Mouse (Mus musculus) liver, embryonic 14.5 days (tissue): ENCODE results near the gene Slc1a1. TPM values are rescaled to one million over a fixed set of nuclear protein-coding genes. Genes with fewer than 3 reads are reported as not detected.

Experiments used
- ATAC-seq: fragments of 200-750 bp; cut with Nextera tagmentation; 2 replicates; pipeline ENCODE4 v1.8.0; 2017; ENCODE audit warnings: moderate number of reproducible peaks, mild to moderate bottlenecking, moderate library complexity; ENCODE audit not compliant: insufficient read depth
- DNase-seq, 3 experiments: peaks; one replicate each; pipeline ENCODE4 v3.0.0-alpha.2; 2012 to 2013; ENCODE audit warnings: low read depth in 3 of 3, low spot score in 3 of 3
- H3K27ac ChIP-seq: fragments of 300-500 bp; sonication (generic); 2 replicates; pipeline ENCODE4 v1.5.1; 2014; ENCODE audit warnings: moderate library complexity, mild to moderate bottlenecking, control low read depth, inconsistent platforms
- H3K27me3 ChIP-seq: fragments of 300-500 bp; sonication (generic); 2 replicates; pipeline ENCODE4 v1.6.1; 2014; ENCODE audit warnings: mild to moderate bottlenecking, low read length, moderate library complexity; ENCODE audit not compliant: control insufficient read depth, insufficient read depth
- H3K36me3 ChIP-seq: fragments of 300-500 bp; sonication (generic); replicated peaks from 2 replicates; pipeline ENCODE4 v1.6.1; 2014; ENCODE audit warnings: low read depth; ENCODE audit not compliant: control insufficient read depth, insufficient read depth
- H3K4me1 ChIP-seq, 2 experiments: fragments of 200-500 bp in 1 of 2; fragments of 300-500 bp in 1 of 2; sonication (generic) in 1 of 2; replicated peaks; 2 replicates each; pipeline ENCODE4 v1.6.1; 2012 to 2014; ENCODE audit warnings: antibody characterized with exemption in 1 of 2, inconsistent platforms in 1 of 2, low read length in 1 of 2; ENCODE audit not compliant: control insufficient read depth in 2 of 2, insufficient read depth in 2 of 2
- H3K4me2 ChIP-seq: fragments of 300-500 bp; sonication (generic); 2 replicates; pipeline ENCODE4 v1.6.1; 2014; ENCODE audit warnings: low read depth, mild to moderate bottlenecking, control low read depth, moderate library complexity
- H3K4me3 ChIP-seq, 2 experiments: fragments of 200-500 bp in 1 of 2; fragments of 300-500 bp in 1 of 2; sonication (generic) in 1 of 2; 2 replicates each; pipeline ENCODE4 v1.5.1; 2012 to 2014; ENCODE audit warnings: low read depth in 2 of 2, low read length in 2 of 2, mild to moderate bottlenecking in 2 of 2, control low read depth in 1 of 2, inconsistent platforms in 1 of 2, moderate library complexity in 1 of 2; ENCODE audit not compliant: insufficient read depth in 1 of 2
- H3K9ac ChIP-seq: fragments of 300-500 bp; sonication (generic); replicated peaks from 2 replicates; pipeline ENCODE4 v1.6.1; 2014; ENCODE audit warnings: mild to moderate bottlenecking, control low read depth, moderate library complexity
- H3K9me3 ChIP-seq: fragments of 300-500 bp; sonication (generic); 2 replicates; pipeline ENCODE4 v1.6.1; 2016; ENCODE audit warnings: low read length, mixed read lengths; ENCODE audit not compliant: control insufficient read depth
- CTCF ChIP-seq: IDR thresholded peaks from 2 replicates; pipeline ENCODE4 v1.5.1; 2016; ENCODE audit warnings: antibody characterized with exemption, low read depth, control low read depth
- EP300 ChIP-seq: IDR thresholded peaks from 2 replicates; pipeline ENCODE4 v1.6.1; 2016; ENCODE audit warnings: antibody characterized with exemption, low read depth
- whole genome bisulfite sequencing: fragments of 180-500 bp; shearing (Covaris S2); extraction: QIAGEN DNeasy Blood & Tissue Kit; methylation state at CpG from one replicate; pipeline ENCODE4 v1.1.7; 2014; ENCODE audit not compliant: insufficient replicate concordance; 5-methylcytosine and 5-hydroxymethylcytosine counted together
- polyA plus RNA-seq, 2 experiments: library from polyadenylated mRNA; depleted of rRNA in 1 of 2; stranded (reverse) in 1 of 2; unstranded in 1 of 2; fragments of >200 nt; fragmentation: Nextera tagmentation in 1 of 2; extraction: Ambion mirVana in 1 of 2; gene quantifications; 2 replicates each; pipeline versions ENCODE4 v1.2.1 to v1.2.3; 2012 to 2014

Gene Slc1a1
- polyA plus RNA-seq, 2 experiments: not detected

DNA sequence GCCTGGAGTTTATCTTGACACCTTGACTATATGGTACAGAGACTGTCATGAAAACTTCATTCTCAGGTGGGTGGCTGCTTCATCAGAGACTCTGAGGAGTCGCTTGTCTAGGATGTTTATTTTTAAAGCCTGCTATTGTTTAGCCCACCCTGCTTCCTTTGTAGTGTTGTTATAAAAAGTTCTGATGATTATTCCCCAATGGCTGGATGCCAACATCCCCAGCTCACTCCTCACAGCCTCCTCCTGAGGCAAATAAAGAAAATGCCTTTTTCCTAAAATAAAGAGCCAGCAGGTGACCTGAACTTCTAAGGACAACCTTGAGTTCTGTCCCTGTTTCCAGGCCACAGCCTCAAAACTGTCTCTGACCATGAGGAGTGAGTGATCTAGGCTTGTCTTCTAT is 53.6 kb downstream of the Slc1a1 start:
- H3K9ac ChIP-seq: no peak overlapping the region
- H3K9me3 ChIP-seq: no peaks in the 10 kb centered on the region
- no peak overlapping the region for H3K27ac ChIP-seq
- DNase-seq: no peak
- H3K4me1 ChIP-seq: no peaks in the 10 kb centered on the region
- 72% methylated on average over 1 of the region's 1 CpGs for WGBS
- ATAC-seq: no peak
- TF ChIP-seq EP300: no peak
- TF ChIP-seq CTCF: no peak
- no peak overlapping the region for H3K4me3 ChIP-seq
- H3K27me3 ChIP-seq: no peaks in the 10 kb centered on the region
- H3K36me3 ChIP-seq: no peaks in the 10 kb centered on the region
- H3K4me2 ChIP-seq: no peak overlapping the region

- Histone ChIP-seq H3K4me1 (no peaks in the 10 kb centered on the region), H3K27me3 (no peaks in the 10 kb centered on the region), H3K36me3 (no peaks in the 10 kb centered on the region), H3K9me3 (no peaks in the 10 kb centered on the region), H3K27ac (no peak overlapping the region), H3K4me2 (no peak overlapping the region), H3K9ac (no peak overlapping the region), H3K4me3 (no peak overlapping the region)
- 47% methylated on average over 2 of the region's 3 CpGs for WGBS
- ATAC-seq: no peak
- TF ChIP-seq EP300 (no peak), CTCF (no peak)
- DNase-seq: no peak
Observed at GRCm38 (mm10) chr19:28889251-28889650, 54.4 kb downstream of the Slc1a1 start.

GRCm38 (mm10) chr19:28891238-28891637 is 56.4 kb downstream of the Slc1a1 start:
- no peaks in the 10 kb centered on the region for H3K9me3 ChIP-seq
- WGBS: 54% methylated on average over 5 of the region's 5 CpGs

GRCm38 (mm10) chr19:28891864-28892263 is 57.0 kb downstream of the Slc1a1 start:
- Histone ChIP-seq H3K4me2 (no peak overlapping the region), H3K9ac (no peak overlapping the region), H3K9me3 (no peaks in the 10 kb centered on the region), H3K27me3 (no peaks in the 10 kb centered on the region), H3K36me3 (no peaks in the 10 kb centered on the region), H3K27ac (no peak overlapping the region), H3K4me1 (no peaks in the 10 kb centered on the region), H3K4me3 (no peak overlapping the region)
- DNase-seq: no peak
- TF ChIP-seq EP300: no peak
- no peak for ATAC-seq
- 71% methylated on average over 1 of the region's 1 CpGs for WGBS

More at GRCm38 (mm10) chr19:28891238-28891637, 56.4 kb downstream of the Slc1a1 start:
- Histone ChIP-seq H3K9ac (no peak overlapping the region), H3K27me3 (no peaks in the 10 kb centered on the region), H3K27ac (no peak overlapping the region), H3K4me3 (no peak overlapping the region), H3K36me3 (no peaks in the 10 kb centered on the region), H3K4me2 (no peak overlapping the region), H3K4me1 (no peaks in the 10 kb centered on the region)
- DNase-seq (no peak), ATAC-seq (no peak)
- TF ChIP-seq EP300 (no peak), CTCF (no peak)

DNA sequence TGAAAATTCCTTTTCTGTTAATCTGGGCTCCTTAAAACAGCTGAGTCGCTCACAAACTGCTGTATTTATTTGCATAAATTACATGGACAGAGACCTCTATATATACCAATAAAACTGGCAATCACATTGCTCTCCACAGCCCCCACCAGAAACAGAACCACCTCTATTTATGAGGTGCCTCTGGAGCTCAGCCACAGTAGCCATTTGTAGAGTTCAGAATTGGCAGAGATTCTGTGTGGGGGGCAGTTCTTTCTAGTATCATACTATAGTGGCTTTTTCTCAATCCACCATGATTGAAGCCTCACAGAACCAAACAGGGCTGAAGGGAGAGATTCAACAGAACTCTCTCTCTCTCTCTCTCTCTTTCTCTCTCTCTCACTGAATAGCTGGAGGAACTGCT is 61.8 kb downstream of the Slc1a1 start:
- WGBS: 42% methylated on average over 1 of the region's 1 CpGs
- H3K9me3 ChIP-seq: no peaks in the 10 kb centered on the region
- no peak overlapping the region for H3K4me2 ChIP-seq
- no peak overlapping the region for H3K4me3 ChIP-seq
- no peak overlapping the region for H3K27ac ChIP-seq
- no peaks in the 10 kb centered on the region for H3K36me3 ChIP-seq
- TF ChIP-seq CTCF: no peak
- DNase-seq (no peak), ATAC-seq (no peak)
- no peaks in the 10 kb centered on the region for H3K27me3 ChIP-seq
- no peak overlapping the region for H3K9ac ChIP-seq
- H3K4me1 ChIP-seq: no peaks in the 10 kb centered on the region

DNA sequence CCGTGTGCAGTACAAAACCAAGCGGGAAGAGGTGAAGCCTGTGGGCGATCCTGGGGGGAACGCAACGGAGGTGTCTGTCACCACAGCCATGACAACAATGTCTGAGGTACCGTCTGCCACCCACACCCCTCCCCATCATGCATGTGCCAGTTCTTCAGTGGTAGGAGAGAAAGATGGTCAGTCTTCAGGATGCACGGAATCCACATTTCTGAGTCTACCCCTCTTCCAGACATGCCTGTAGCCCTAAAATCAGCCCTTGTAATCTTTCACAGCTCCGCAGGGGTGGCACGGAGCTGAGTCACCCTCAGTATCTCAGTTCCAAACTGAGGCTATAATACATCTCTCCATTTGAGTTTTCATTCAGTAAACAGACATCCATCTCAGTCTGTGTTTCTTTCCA is 62.6 kb downstream of the Slc1a1 start:
- no peak overlapping the region for H3K4me3 ChIP-seq
- H3K4me2 ChIP-seq: no peak overlapping the region
- ATAC-seq (no peak), DNase-seq (no peak)
- H3K27ac ChIP-seq: no peak overlapping the region
- TF ChIP-seq CTCF: no peak
- no peak for TF ChIP-seq EP300
- no peaks in the 10 kb centered on the region for H3K4me1 ChIP-seq
- no peaks in the 10 kb centered on the region for H3K9me3 ChIP-seq
- 72% methylated on average over 9 of the region's 9 CpGs for WGBS
- H3K9ac ChIP-seq: no peak overlapping the region
- H3K27me3 ChIP-seq: no peaks in the 10 kb centered on the region
- no peaks in the 10 kb centered on the region for H3K36me3 ChIP-seq
